In genomic region chr9:21798345-21799009, GRCm38 (mm10) we compare ENCODE assay signal across 8 mouse cellular contexts. TPM values are rescaled to one million over a fixed set of nuclear protein-coding genes. Genes with fewer than 3 reads are reported as not detected.
DNase-seq lines count a peak whose midpoint lies in the region; ATAC-seq lines count a peak whose summit lies in the region.

Kank2 (minus strand) TSS chr9:21798744.

- peak within 1 kb of the TSS; percentile 70 for H3K27ac ChIP-seq in hindbrain, embryonic 13.5 days
- no peak within 1 kb of the TSS for H3K27ac ChIP-seq in macrophage

- H3K4me3 ChIP-seq in hindbrain, embryonic 13.5 days, result peak within 1 kb of the TSS; percentile 64
- peak within 1 kb of the TSS; percentile 70 for H3K4me3 ChIP-seq in macrophage (ENCODE audit: inconsistent target)

- H3K79me2 ChIP-seq in macrophage (ENCODE audit: inconsistent target), result no peaks in the 10 kb centered on the region

- DNase-seq in R1 (ENCODE audit: low read depth, low spot score), result peak; percentile 83
- DNase-seq in cerebellum, postnatal 14 days, result peak; percentile 68 to 77
- DNase-seq in frontal cortex, postnatal 25 days (ENCODE audit: low spot score in 2 of 2), result peak; percentile 48 to 59
- peak; percentile 56 to 63 for DNase-seq in left cerebral cortex, adult 18-20 months (ENCODE audit: low spot score in 2 of 2)
- DNase-seq in right cerebral cortex, adult 2 months (ENCODE audit: low spot score in 2 of 2), result peak; percentile 40 to 67
- peak; percentile 91 for DNase-seq in urinary bladder, postnatal 25 days (ENCODE audit: low spot score)

- H3K9me3 ChIP-seq in hindbrain, embryonic 13.5 days, result no peaks in the 10 kb centered on the region

- under 1% methylated on average over 51 of the region's 52 CpGs for WGBS in hindbrain, embryonic 13.5 days
- WGBS in macrophage (ENCODE audit: missing documents), result under 1% methylated on average over 52 of the region's 52 CpGs

- H3K4me2 ChIP-seq in hindbrain, embryonic 13.5 days, result peak within 1 kb of the TSS; percentile 81

- peak; percentile 59 for ATAC-seq in hindbrain, embryonic 13.5 days (ENCODE audit: low FRiP score)

- peaks cover 9% of the 10 kb centered on the region; the same call in 1 of the 2 replicates for H3K27me3 ChIP-seq in hindbrain, embryonic 13.5 days

- H3K36me3 ChIP-seq in hindbrain, embryonic 13.5 days, result no peaks in the 10 kb centered on the region
- H3K36me3 ChIP-seq in macrophage (ENCODE audit: inconsistent target), result no peaks in the 10 kb centered on the region

- peaks cover 28% of the 10 kb centered on the region for H3K4me1 ChIP-seq in hindbrain, embryonic 13.5 days (replicated peaks)

- peak within 1 kb of the TSS; percentile 73 for H3K9ac ChIP-seq in hindbrain, embryonic 13.5 days

RNA-seq across cellular contexts. Expression of gene Kank2, which starts in this region (rescaled TPM):
- polyA plus RNA-seq in hindbrain, embryonic 13.5 days (2015; fragmentation: Nextera tagmentation; extraction: Ambion mirVana), result 4.7 and 5.0 TPM in 2 replicates
- total RNA-seq in left cerebral cortex, adult 18-20 months (2021), result 1 to 10 TPM; 8.4 to 9.1 TPM
- 1 to 10 TPM in 17 of 26 experiments, under 1 TPM in 8, not detected in 1; 0.20 to 7.2 (median 1.6) TPM for total RNA-seq in macrophage (2018; cell fraction: chromatin; rRNA removed)
- 1 to 10 TPM; 1.3 to 7.3 (median 3.6) TPM for total RNA-seq in macrophage (2018; cell fraction: cytosol; rRNA removed)
- total RNA-seq in macrophage (2018; cell fraction: nucleus; rRNA removed), result 10 to 100 TPM in 1 of 26 experiments, 1 to 10 TPM in 24, under 1 TPM in 1; 0.89 to 10.2 (median 2.2) TPM
- 5.1 to 8.4 TPM (median 5.6 TPM) in 3 replicates for polyA plus RNA-seq in macrophage (2018)
